Mouse (Mus musculus) neural tube, embryonic 15.5 days (tissue): ENCODE results near the gene Stat3. TPM values are rescaled to one million over a fixed set of nuclear protein-coding genes. Genes with fewer than 3 reads are reported as not detected.
A peak's percentile ranks its signal among the peaks of the same experiment; 100 is the strongest.

Experiments used
- ATAC-seq: fragments of 200-750 bp; cut with Nextera tagmentation; 2 replicates; pipeline ENCODE4 v1.8.0; 2017; ENCODE audit warnings: mild to moderate bottlenecking, moderate TSS enrichment, moderate library complexity; ENCODE audit not compliant: low FRiP score
- H3K27ac ChIP-seq: fragments of 300-500 bp; sonication (generic); replicated peaks from 2 replicates; pipeline ENCODE4 v1.5.1; 2015; ENCODE audit warnings: mild to moderate bottlenecking, inconsistent platforms
- H3K27me3 ChIP-seq: fragments of 300-500 bp; sonication (generic); replicated peaks from 2 replicates; pipeline ENCODE4 v1.6.1; 2015; ENCODE audit warnings: inconsistent platforms
- H3K36me3 ChIP-seq: fragments of 300-500 bp; sonication (generic); 2 replicates; pipeline ENCODE4 v1.6.1; 2015; ENCODE audit warnings: inconsistent platforms
- H3K4me1 ChIP-seq: fragments of 300-500 bp; sonication (generic); 2 replicates; pipeline ENCODE4 v1.6.1; 2015; ENCODE audit warnings: inconsistent platforms
- H3K4me2 ChIP-seq: fragments of 300-500 bp; sonication (generic); 2 replicates; pipeline ENCODE4 v1.6.1; 2015; ENCODE audit warnings: inconsistent platforms, mild to moderate bottlenecking, moderate library complexity
- H3K4me3 ChIP-seq: fragments of 300-500 bp; sonication (generic); replicated peaks from 2 replicates; pipeline ENCODE4 v1.5.1; 2015; ENCODE audit warnings: mild to moderate bottlenecking, inconsistent platforms
- H3K9ac ChIP-seq: fragments of 300-500 bp; sonication (generic); replicated peaks from 2 replicates; pipeline ENCODE4 v1.6.1; 2015; ENCODE audit warnings: mild to moderate bottlenecking, inconsistent platforms
- H3K9me3 ChIP-seq: fragments of 300-500 bp; sonication (generic); replicated peaks from 2 replicates; pipeline ENCODE4 v1.6.1; 2016; ENCODE audit warnings: inconsistent platforms
- WGBS: fragments of 180-500 bp; shearing (Covaris S2); methylation state at CpG from one replicate; pipeline ENCODE4 v1.1.7; 2015; ENCODE audit warnings: mixed read lengths; 5-methylcytosine and 5-hydroxymethylcytosine counted together
- polyA plus RNA-seq: library from polyadenylated mRNA; unstranded; fragments of >200 nt; fragmentation: Nextera tagmentation; extraction: Ambion mirVana; gene quantifications from 2 replicates; pipeline ENCODE4 v1.2.1, GENCODE M21; 2015

Gene Stat3
- polyA plus RNA-seq, 1 experiment from 2014 or later, result 57.9 TPM

GRCm38 (mm10) chr11:100963647-100964046 lies 24.3 kb upstream of the Stat3 start:
- Histone ChIP-seq H3K9me3 (no peaks in the 10 kb centered on the region), H3K4me1 (peaks cover 14% of the 10 kb centered on the region), H3K4me3 (no peak overlapping the region), H3K27ac (no peak overlapping the region), H3K27me3 (peaks cover 41% of the 10 kb centered on the region), H3K9ac (no peak overlapping the region), H3K4me2 (no peak overlapping the region), H3K36me3 (no peaks in the 10 kb centered on the region)
- no peak for ATAC-seq
- WGBS, result 85% methylated on average over 9 of the region's 9 CpGs

- peaks cover 41% of the 10 kb centered on the region for H3K27me3 ChIP-seq
- WGBS, result 61% methylated on average over 9 of the region's 9 CpGs
- H3K36me3 ChIP-seq, result no peaks in the 10 kb centered on the region
Observed at GRCm38 (mm10) chr11:100962371-100962911, 23.1 kb upstream of the Stat3 start.

GRCm38 (mm10) chr11:100960540-100960939 lies 21.2 kb upstream of the Stat3 start:
- Histone ChIP-seq H3K9me3 (no peaks in the 10 kb centered on the region), H3K9ac (0 out of 2 replicates have a peak overlapping the region, but pooled peaks have one; percentile 0)
- peak; percentile 85 for ATAC-seq

More at GRCm38 (mm10) chr11:100962371-100962911, 23.1 kb upstream of the Stat3 start:
- Histone ChIP-seq H3K4me3 (no peak overlapping the region), H3K4me1 (peaks cover 19% of the 10 kb centered on the region), H3K9me3 (no peaks in the 10 kb centered on the region), H3K27ac (0 out of 2 replicates have a peak overlapping the region, but pooled peaks have one; percentile 18), H3K4me2 (no peak overlapping the region), H3K9ac (no peak overlapping the region)
- ATAC-seq, result no peak

GRCm38 (mm10) chr11:100959826-100960225 lies 20.5 kb upstream of the Stat3 start:
- ATAC-seq, result no peak
- H3K4me1 ChIP-seq, result peaks cover 25% of the 10 kb centered on the region
- H3K4me3 ChIP-seq, result no peak overlapping the region
- H3K27me3 ChIP-seq, result peaks cover 29% of the 10 kb centered on the region
- no peaks in the 10 kb centered on the region for H3K36me3 ChIP-seq
- H3K9ac ChIP-seq, result no peak overlapping the region
- H3K9me3 ChIP-seq, result no peaks in the 10 kb centered on the region
- WGBS, result 31% methylated on average over 3 of the region's 3 CpGs
- peak overlapping the region; percentile 53 for H3K4me2 ChIP-seq
- H3K27ac ChIP-seq, result no peak overlapping the region; the same call in 1 of the 2 replicates

More at GRCm38 (mm10) chr11:100960540-100960939, 21.2 kb upstream of the Stat3 start:
- H3K4me2 ChIP-seq, result peak overlapping the region; percentile 43
- peaks cover 25% of the 10 kb centered on the region for H3K4me1 ChIP-seq
- H3K27ac ChIP-seq, result no peak overlapping the region; the same call in 1 of the 2 replicates
- H3K27me3 ChIP-seq, result peaks cover 31% of the 10 kb centered on the region
- 12% methylated on average over 6 of the region's 6 CpGs for WGBS
- H3K36me3 ChIP-seq, result no peaks in the 10 kb centered on the region
- H3K4me3 ChIP-seq, result no peak overlapping the region

- Histone ChIP-seq H3K4me3 (peak overlapping the region; percentile 33), H3K27me3 (peaks cover 28% of the 10 kb centered on the region), H3K27ac (no peak overlapping the region), H3K9me3 (no peaks in the 10 kb centered on the region), H3K4me2 (peak overlapping the region; percentile 53), H3K36me3 (no peaks in the 10 kb centered on the region), H3K4me1 (peaks cover 25% of the 10 kb centered on the region), H3K9ac (peak overlapping the region; percentile 9; the same call in 1 of the 2 replicates)
- 4% methylated on average over 14 of the region's 14 CpGs for WGBS
- no peak for ATAC-seq
Observed at GRCm38 (mm10) chr11:100959464-100959810, 20.1 kb upstream of the Stat3 start.

- H3K9me3 ChIP-seq, result no peaks in the 10 kb centered on the region
- H3K4me3 ChIP-seq, result peak overlapping the region; percentile 33
- peak overlapping the region; percentile 53 for H3K4me2 ChIP-seq
- no peak overlapping the region for H3K27ac ChIP-seq
- ATAC-seq, result no peak
- peaks cover 28% of the 10 kb centered on the region for H3K27me3 ChIP-seq
- H3K36me3 ChIP-seq, result no peaks in the 10 kb centered on the region
- peak overlapping the region; percentile 9; the same call in 1 of the 2 replicates for H3K9ac ChIP-seq
- peaks cover 25% of the 10 kb centered on the region for H3K4me1 ChIP-seq
- WGBS, result 8% methylated on average over 76 of the region's 76 CpGs
Observed at GRCm38 (mm10) chr11:100958613-100959463, 19.5 kb upstream of the Stat3 start.

- H3K27me3 ChIP-seq, result peaks cover 28% of the 10 kb centered on the region
- H3K4me2 ChIP-seq, result peak overlapping the region; percentile 53; the same call in 1 of the 2 replicates
- no peaks in the 10 kb centered on the region for H3K9me3 ChIP-seq
- no peak overlapping the region for H3K4me3 ChIP-seq
- H3K27ac ChIP-seq, result no peak overlapping the region
- no peak for ATAC-seq
- H3K4me1 ChIP-seq, result peaks cover 25% of the 10 kb centered on the region
- WGBS, result 35% methylated on average over 6 of the region's 6 CpGs
- no peak overlapping the region for H3K9ac ChIP-seq
- no peaks in the 10 kb centered on the region for H3K36me3 ChIP-seq
Observed at GRCm38 (mm10) chr11:100957915-100958469, 18.7 kb upstream of the Stat3 start.

- no peak for ATAC-seq
- H3K27ac ChIP-seq, result no peak overlapping the region
- H3K27me3 ChIP-seq, result peaks cover 28% of the 10 kb centered on the region
- H3K36me3 ChIP-seq, result no peaks in the 10 kb centered on the region
- no peak overlapping the region for H3K4me2 ChIP-seq
- no peak overlapping the region for H3K4me3 ChIP-seq
- H3K4me1 ChIP-seq, result peaks cover 26% of the 10 kb centered on the region
- H3K9me3 ChIP-seq, result no peaks in the 10 kb centered on the region
- 1% methylated on average over 5 of the region's 5 CpGs for whole genome bisulfite sequencing
- no peak overlapping the region for H3K9ac ChIP-seq
Observed at GRCm38 (mm10) chr11:100957244-100957643, 17.9 kb upstream of the Stat3 start.

GRCm38 (mm10) chr11:100949540-100949939 lies 10.2 kb upstream of the Stat3 start:
- Histone ChIP-seq H3K4me2 (no peak overlapping the region), H3K27ac (no peak overlapping the region), H3K36me3 (no peaks in the 10 kb centered on the region), H3K4me3 (no peak overlapping the region), H3K4me1 (peaks cover 11% of the 10 kb centered on the region), H3K9me3 (no peaks in the 10 kb centered on the region), H3K27me3 (no peaks in the 10 kb centered on the region), H3K9ac (no peak overlapping the region)
- 95% methylated on average over 1 of the region's 1 CpGs for WGBS
- no peak for ATAC-seq

GRCm38 (mm10) chr11:100948317-100948716 lies 9.0 kb upstream of the Stat3 start:
- Histone ChIP-seq H3K4me1 (peaks cover 11% of the 10 kb centered on the region), H3K9ac (no peak overlapping the region), H3K9me3 (no peaks in the 10 kb centered on the region), H3K4me2 (no peak overlapping the region), H3K36me3 (no peaks in the 10 kb centered on the region), H3K4me3 (no peak overlapping the region), H3K27me3 (no peaks in the 10 kb centered on the region), H3K27ac (no peak overlapping the region)
- ATAC-seq, result no peak
- 78% methylated on average over 3 of the region's 4 CpGs for WGBS

- no peaks in the 10 kb centered on the region for H3K27me3 ChIP-seq
- H3K4me3 ChIP-seq, result no peak overlapping the region
- H3K27ac ChIP-seq, result no peak overlapping the region
- ATAC-seq, result no peak
- H3K9me3 ChIP-seq, result no peaks in the 10 kb centered on the region
- H3K4me2 ChIP-seq, result no peak overlapping the region
- peaks cover 11% of the 10 kb centered on the region for H3K4me1 ChIP-seq
- H3K36me3 ChIP-seq, result no peaks in the 10 kb centered on the region
- H3K9ac ChIP-seq, result no peak overlapping the region
Observed at GRCm38 (mm10) chr11:100947548-100947947, 8.2 kb upstream of the Stat3 start.
